Mouse (Mus musculus): ENCODE measurements around the gene Lmo2. TPM values are rescaled to one million over a fixed set of nuclear protein-coding genes. Genes with fewer than 3 reads are reported as not detected.
"Not testable (repeated sequence)": the region's sequence is repeated elsewhere in the genome, so short reads cannot be mapped to it uniquely, and the experiment has no call there.

The Lmo2 gene
- total RNA-seq, 2 experiments from 2014 or later: 20.3 to 22.1 TPM

DNA sequence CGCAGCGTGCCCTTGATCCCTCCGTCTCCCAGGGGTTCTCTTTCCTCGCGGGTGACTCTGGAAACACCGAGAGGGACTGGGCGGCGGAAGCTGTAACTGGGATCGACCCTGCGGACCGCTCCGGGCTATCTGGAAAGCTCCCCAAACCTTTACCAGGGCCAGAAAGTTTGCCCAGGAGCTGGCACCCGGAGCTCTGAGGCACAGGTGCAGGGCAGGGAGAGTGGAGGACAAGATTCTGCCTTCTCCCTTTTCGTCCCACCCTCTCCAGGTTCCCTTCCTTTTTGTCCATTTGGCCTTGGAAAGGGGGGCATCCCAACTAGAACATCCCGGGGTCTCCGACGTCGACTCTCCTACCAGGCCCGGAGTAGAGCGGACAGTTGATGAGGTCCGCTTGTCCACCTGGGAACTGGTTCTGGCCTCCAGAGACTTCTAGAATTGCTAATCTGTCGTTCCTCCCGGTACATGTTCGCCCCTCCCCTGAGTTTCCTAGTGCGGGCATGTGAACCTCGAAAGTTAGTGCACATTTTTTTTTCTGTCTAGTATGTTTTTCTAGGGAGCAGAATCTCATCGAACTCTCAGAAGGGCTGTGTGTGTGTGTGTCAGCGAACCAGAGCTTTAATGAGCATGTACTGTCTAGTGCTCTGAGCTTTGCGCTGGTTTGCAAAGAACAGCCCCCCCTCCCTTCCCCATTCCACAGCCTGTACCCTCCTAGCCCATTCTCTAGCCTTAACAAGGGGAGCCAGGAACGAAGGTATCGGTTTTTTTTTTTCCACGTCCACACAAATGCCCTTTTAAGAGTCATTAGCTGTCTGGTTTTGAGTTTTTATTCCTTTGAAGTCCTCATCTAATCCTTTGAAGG is 13.2 kb downstream of the Lmo2 start:
- no peak for DNase-seq (ENCODE audit: low spot score in 2 of 2)
- H3K4me3 ChIP-seq: peak overlapping the region; percentile 66
- TF ChIP-seq CTCF (conservative IDR thresholded peaks at IDR 0.05): no peak
- peak overlapping the region; percentile 95 for H3K27ac ChIP-seq

DNA sequence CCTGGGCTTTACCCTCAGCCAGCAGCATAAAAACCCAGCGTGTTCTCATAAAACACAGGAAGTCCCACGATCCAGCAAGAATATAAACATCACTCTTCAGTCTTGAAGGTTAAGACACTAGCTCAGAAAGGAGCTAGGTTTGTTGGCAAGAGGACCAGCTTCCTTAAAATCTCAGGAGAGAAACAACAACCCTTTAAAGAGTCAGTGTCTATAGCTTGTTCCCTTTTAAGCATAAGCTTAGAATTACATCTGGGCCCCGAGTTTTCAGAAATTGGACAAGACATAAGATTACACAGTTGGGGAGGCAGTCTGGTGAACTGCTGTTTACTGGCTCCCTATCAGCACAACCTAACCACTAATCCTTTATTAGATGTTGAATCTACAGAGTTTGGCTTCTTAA is 14.1 kb downstream of the Lmo2 start:
- no peak for DNase-seq (ENCODE audit: low spot score in 2 of 2)
- no peak for TF ChIP-seq CTCF (conservative IDR thresholded peaks at IDR 0.05)
- peak overlapping the region; percentile 8; the same call in 1 of the 2 replicates for H3K4me3 ChIP-seq
- H3K27ac ChIP-seq: no peak overlapping the region

DNA sequence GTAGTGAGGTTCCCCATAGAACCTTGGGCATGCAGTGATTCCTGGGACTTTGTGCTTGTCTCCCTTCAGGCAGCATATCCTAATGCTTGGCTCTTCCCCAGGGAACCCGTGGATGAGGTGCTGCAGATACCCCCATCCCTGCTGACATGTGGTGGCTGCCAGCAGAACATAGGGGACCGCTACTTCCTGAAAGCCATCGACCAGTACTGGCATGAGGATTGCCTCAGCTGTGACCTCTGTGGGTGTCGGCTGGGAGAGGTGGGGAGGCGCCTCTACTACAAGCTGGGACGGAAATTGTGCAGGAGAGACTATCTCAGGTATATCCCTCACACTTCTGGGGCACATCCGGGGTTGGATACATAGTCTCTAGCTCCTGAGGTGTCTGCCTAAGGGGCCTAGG is 18.1 kb downstream of the Lmo2 start:
- no peak overlapping the region for H3K27ac ChIP-seq
- no peak for DNase-seq (ENCODE audit: low spot score in 2 of 2)
- no peak for TF ChIP-seq CTCF (conservative IDR thresholded peaks at IDR 0.05)
- H3K4me3 ChIP-seq: no peak overlapping the region

DNA sequence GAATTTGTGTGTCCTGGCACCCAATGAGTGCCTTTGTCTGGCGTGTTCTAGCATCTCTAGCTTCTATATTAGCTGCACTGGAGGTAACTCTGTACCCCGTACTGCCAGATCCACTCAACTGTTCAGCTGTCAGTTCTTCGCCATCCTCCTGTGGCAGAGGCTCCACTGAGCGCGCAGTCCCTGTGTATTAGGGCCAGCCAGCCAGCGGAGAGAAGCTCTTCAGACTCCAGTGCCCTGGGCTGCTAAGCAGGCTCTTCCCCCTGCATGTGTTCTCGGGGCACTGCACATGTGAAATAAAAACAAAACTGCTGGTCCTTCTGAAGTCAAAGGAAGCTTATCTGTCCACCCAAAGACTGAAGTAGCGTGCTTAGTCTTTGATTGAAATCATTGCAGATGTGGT is 19.4 kb downstream of the Lmo2 start:
- no peak for TF ChIP-seq CTCF (conservative IDR thresholded peaks at IDR 0.05)
- DNase-seq (ENCODE audit: low spot score in 2 of 2): no peak
- H3K27ac ChIP-seq: no peak overlapping the region

DNA sequence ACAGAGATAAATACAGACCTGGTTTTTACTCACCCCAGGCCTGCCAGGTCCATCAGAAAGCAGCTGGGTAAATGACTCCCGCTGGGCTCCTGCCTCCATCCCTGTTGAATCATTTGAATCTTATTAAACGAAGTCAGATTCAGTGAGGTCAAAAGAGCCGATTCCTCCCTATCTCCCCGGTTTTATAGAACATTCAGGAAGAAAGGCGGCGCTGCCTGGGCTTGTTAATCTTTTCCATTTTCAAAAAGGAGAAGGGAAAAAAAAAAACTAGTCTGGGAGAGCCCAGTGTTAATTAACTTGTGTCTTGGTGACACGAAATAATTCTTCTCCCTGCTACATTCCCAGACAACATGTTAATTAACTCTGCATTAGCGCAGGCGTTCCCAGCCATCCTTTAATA is 19.9 kb downstream of the Lmo2 start:
- no peak for TF ChIP-seq CTCF (conservative IDR thresholded peaks at IDR 0.05)
- DNase-seq (ENCODE audit: low spot score in 2 of 2): no peak

More for the DNA sequence above, 19.4 kb downstream of the Lmo2 start:
- H3K4me3 ChIP-seq: no peak overlapping the region

DNA sequence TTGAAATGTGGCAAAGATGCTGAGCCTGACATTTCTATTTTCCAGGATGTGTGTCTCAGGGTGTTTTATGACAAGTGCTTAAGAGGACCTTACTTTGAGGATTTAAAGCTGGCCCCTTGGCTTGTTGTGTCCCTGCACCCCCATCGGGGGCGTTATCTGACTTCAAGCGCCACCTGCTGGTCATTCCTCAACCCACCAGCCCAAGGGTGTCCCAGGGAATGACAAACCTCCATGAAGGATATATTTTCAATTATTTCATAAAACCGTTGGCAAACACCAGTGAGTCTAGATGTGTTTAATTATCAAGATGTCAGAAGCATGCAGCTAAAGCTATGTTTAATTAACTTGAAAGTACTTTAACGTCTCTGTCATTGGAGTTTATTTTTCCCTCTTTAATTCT is 24.5 kb downstream of the Lmo2 start:
- H3K27ac ChIP-seq: no peak overlapping the region
- peak; percentile 100 for TF ChIP-seq CTCF (conservative IDR thresholded peaks at IDR 0.05)
- H3K4me3 ChIP-seq: no peak overlapping the region
- DNase-seq (ENCODE audit: low spot score in 2 of 2): peak; percentile 73 to 84

More for the DNA sequence above, 19.9 kb downstream of the Lmo2 start:
- no peak overlapping the region for H3K4me3 ChIP-seq
- H3K27ac ChIP-seq: no peak overlapping the region

DNA sequence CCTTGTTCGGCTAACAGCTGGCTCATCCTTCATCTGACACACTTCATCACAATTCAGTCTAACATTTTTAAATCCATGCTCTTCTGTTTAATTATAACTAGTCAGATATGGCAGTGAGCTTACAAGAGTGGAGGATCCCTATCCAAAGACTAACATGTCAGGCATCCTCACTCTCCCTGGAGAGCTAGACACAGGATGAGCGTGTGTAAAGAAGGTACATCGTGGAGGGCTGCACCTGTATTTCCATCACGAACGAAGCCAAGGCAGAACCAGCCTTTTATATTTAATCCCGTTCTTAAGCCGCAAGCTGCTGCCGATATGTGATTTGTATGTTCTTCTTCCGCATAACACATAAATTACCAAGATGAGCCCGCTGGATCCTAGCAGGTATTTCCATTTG is 25.4 kb downstream of the Lmo2 start:
- Histone ChIP-seq H3K27ac (no peak overlapping the region), H3K4me3 (no peak overlapping the region)
- DNase-seq (ENCODE audit: low spot score in 2 of 2): no peak
- no peak for TF ChIP-seq CTCF (conservative IDR thresholded peaks at IDR 0.05)

DNA sequence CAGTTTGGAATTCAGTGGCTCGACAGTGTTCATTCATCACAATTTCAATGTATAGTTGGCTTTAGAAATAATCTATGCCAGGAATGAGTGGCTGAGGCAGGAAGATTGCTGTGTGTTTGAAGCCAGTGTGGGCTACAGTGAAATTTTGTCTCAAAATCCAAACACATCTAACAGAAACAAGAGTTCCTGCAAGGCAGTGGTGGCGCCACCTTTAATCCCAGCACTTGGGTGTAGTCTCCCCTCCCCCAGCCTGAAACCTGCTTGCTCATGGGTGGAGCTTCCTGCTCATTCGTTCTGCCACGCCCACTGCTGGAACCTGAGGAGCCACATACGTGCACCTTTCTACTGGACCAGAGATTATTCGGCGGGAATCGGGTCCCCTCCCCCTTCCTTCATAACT is 29.8 kb downstream of the Lmo2 start:
- H3K27ac ChIP-seq; DNase-seq (ENCODE audit: low spot score in 2 of 2); H3K4me3 ChIP-seq: not testable (repeated sequence)

DNA sequence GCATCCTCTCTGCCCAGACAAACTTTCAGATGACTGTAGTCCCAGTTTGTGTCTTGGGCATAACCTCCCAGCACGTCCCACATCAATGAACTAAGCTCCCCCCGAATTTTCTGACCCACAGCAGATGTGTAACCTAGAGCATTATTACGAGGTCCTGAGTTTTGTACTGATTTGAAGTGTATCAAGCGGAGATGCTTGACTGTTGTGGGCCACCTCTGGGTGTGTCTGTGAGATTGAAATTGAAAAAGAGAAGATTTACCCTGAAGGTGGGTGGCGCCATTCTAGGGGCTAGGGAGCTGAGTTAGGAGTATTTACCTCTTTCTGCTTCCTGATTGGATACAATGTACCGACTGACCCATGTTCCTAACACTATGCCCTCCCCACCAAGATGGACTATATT is 31.9 kb downstream of the Lmo2 start:
- H3K27ac ChIP-seq: no peak overlapping the region
- H3K4me3 ChIP-seq: no peak overlapping the region
- no peak for TF ChIP-seq CTCF (conservative IDR thresholded peaks at IDR 0.05)

DNA sequence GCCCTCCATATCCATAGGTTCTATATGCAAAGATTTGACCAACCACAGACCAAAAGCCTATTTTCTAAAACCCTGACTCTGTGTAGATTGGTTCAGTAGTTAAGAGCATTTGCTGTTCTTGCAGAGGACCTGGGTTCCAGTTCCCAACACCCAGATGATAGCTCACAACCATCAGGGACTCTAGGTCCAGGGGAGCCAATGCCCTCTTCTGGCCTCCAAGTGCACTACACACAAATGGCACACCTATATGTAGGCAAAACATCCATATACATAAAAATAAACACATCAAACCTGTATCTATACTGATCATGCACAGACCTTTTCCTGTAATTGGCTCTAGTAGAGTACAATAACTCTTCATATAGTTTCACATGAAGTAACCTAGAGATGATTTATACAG is 33.5 kb downstream of the Lmo2 start:
- Histone ChIP-seq H3K27ac (no peak overlapping the region), H3K4me3 (no peak overlapping the region)
- DNase-seq (ENCODE audit: low spot score in 2 of 2): no peak
- TF ChIP-seq CTCF (conservative IDR thresholded peaks at IDR 0.05): peak; percentile 45

More for the DNA sequence above, 31.9 kb downstream of the Lmo2 start:
- DNase-seq (ENCODE audit: low spot score in 2 of 2): no peak

DNA sequence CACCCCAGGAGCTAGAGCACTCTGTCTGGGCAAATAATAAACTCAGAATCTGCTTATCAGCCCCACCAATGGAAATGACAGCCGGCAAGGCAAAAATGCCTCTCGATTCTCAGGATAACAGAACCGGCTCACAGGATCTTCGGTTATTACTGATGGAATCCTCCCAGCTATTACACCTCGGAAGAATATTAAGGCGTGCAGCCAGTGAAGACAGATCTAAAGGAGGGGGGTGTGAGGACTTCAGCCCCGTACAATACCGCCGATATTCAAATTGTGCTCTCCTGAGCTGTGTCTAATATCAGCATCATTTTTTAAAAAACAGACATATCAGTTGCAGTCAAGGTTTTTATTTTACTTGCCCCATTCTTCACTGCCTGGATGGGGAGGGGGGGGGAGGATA is 34.4 kb downstream of the Lmo2 start:
- Histone ChIP-seq H3K27ac (no peak overlapping the region), H3K4me3 (no peak overlapping the region; the same call in 1 of the 2 replicates)
- TF ChIP-seq CTCF (conservative IDR thresholded peaks at IDR 0.05): no peak
- no peak for DNase-seq (ENCODE audit: low spot score in 2 of 2)

DNA sequence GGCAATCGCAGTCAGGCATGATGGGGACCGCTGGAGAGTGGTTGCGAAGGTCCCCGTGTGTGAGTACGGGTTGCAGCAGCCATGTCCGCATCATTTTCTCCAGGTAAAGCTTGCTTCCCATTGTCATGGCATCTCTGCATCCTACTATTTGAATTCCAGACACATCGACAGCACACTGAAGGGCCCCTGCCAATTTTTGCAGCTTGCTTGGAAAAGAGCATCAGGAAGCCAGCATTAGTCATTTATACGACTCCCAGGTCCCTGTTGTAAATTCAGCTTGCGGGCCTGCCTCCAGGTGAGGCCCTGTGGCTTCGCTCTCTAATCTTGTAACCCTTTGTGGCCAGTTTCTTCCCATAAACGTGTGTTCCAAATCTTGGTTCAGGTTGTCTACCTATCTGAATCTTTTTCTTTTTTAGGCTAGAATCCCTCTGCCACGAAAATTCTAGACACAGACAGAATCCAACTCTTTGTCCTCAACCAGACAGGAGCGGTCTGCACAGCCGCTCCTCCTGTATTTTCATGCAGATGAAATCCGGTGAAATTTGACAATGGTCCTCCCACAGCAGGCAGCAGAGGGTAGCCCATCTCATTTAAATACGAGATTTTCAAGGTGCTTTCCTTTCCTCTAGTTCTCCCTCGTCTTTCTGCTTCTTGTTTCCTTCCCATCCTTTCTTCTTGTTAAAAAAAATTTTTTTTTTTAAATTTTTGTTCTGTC is 35.0 kb downstream of the Lmo2 start:
- DNase-seq (ENCODE audit: low spot score in 2 of 2): peak; percentile 15 to 26
- Histone ChIP-seq H3K27ac (no peak overlapping the region), H3K4me3 (peak overlapping the region; percentile 15; the same call in 1 of the 2 replicates)
- TF ChIP-seq CTCF (conservative IDR thresholded peaks at IDR 0.05): no peak

DNA sequence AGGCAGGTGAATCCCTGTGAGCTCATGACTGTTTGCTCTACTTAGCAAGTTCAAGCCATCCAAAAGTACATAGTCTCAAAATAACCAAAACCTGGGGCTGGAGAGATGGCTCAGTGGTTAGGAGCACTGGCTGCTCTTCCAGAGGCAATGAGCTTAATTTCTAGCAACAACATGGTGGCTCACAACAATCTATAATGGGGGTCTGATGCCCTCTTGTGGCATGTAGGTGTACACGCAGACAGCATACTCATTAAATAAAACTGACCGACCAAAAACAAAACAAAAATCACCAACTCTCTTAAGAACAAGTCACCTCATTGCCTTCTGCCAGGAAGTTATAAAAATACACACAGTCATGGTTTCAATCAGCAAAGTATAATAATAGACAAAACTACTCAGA is 43.3 kb downstream of the Lmo2 start:
- TF ChIP-seq CTCF (conservative IDR thresholded peaks at IDR 0.05): peak; percentile 80
- H3K27ac ChIP-seq: no peak overlapping the region
- DNase-seq (ENCODE audit: low spot score in 2 of 2): peak in 1 of 2 experiments; percentile 16
- H3K4me3 ChIP-seq: no peak overlapping the region
